In the genomic region with DNA sequence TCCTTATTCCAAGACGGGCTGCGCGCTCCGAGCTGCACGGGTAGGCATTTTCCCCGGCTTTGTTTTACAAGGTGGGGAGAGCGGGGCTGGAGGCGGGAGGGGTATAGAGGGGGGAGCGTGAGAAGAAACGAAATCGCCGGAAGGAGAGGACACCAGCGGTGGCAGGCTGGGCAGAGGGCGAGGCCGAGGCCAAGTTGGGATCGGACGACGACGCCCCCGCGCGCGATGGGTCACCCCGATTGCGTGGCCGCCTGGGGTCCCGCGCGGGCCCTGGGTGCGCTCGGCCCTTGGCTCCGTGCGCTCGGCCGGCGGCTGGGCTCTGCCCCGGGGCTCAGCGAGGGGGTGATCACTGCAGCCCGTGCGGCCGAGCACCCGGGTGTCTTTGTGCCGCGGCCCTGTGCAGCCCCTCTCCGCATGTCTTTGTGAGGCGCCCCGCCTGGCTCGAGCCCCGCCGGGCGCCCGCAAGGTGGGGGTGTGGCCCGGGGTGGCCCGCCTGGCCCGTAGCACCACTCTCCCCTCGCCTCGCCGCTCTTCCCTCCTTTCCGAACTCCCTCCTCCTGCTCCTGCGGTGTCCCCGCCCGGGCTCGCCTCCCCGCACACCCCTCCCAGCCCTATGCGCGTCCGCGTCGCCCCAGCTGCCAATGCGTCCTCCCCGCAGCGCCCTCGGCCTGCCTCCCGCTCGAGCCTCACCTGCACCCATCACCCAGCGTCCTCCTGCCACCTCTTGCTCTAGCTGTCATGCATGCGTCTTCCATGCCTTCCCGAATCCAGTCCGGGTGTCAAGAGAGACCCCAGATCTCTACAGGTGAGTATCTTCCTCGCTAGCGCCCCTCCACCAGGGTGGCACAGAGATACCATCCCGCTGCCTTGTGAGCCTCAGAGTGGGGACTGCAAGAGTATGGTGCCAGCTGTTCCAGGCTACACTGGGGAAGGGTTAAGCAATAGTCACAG, we compare ENCODE assay signal across 8 mouse cellular contexts. TPM values are rescaled to one million over a fixed set of nuclear protein-coding genes. Genes with fewer than 3 reads are reported as not detected.
DNase-seq lines count a peak whose midpoint lies in the region.

No protein-coding gene starts in this region.

- H3K27me3 ChIP-seq in forebrain, embryonic 10.5 days (ENCODE audit: poor library complexity, severe bottlenecking): peaks cover 50% of the 10 kb centered on the region

- WGBS in forebrain, embryonic 10.5 days: under 1% methylated on average over 80 of the region's 82 CpGs

- H3K9me3 ChIP-seq in forebrain, embryonic 10.5 days: no peaks in the 10 kb centered on the region

- H3K27ac ChIP-seq in forebrain, embryonic 10.5 days: peak overlapping the region; percentile 89

- DNase-seq in ES-CJ7 (ENCODE audit: low read depth, low spot score): peak; percentile 17
- DNase-seq in adrenal gland, postnatal 14 days: peak; percentile 64
- peak; percentile 48 for DNase-seq in forebrain, embryonic 10.5 days (ENCODE audit: extremely low spot score, low spot score)
- DNase-seq in heart, postnatal 10 days: peak; percentile 26 to 36
- peak; percentile 47 to 51 for DNase-seq in layer of hippocampus, postnatal 36 days
- DNase-seq in lung, postnatal 14 days: peak; percentile 19
- DNase-seq in right cerebral cortex, postnatal 25 days: peak; percentile 70
- no peak for DNase-seq in T-cell, adult 2 months (ENCODE audit: low spot score)

- peak overlapping the region; percentile 75 for H3K4me3 ChIP-seq in forebrain, embryonic 10.5 days

- intact Hi-C loops in heart, postnatal 10 days (cut with DNase I): loop anchor here (10.0 kb wide), 1 partner anchor 319 kb away; no protein-coding TSS in a partner anchor

- H3K4me1 ChIP-seq in forebrain, embryonic 10.5 days: peaks cover 27% of the 10 kb centered on the region

- H3K36me3 ChIP-seq in forebrain, embryonic 10.5 days (replicated peaks): no peaks in the 10 kb centered on the region

RNA-seq across cellular contexts. Expression of gene Kcnk2, which starts 58.5 kb away (rescaled TPM):
- 21.2 and 21.7 TPM in 2 replicates for total RNA-seq in adrenal gland, postnatal 14 days (2021)
- polyA plus RNA-seq in forebrain, embryonic 10.5 days (2016; fragmentation: Nextera tagmentation; extraction: Ambion mirVana): 3.1 and 3.7 TPM in 2 replicates
- total RNA-seq in heart, postnatal 10 days (2021): 1 to 10 TPM; 4.5 to 7.1 TPM
- 10 to 100 TPM; 38.2 to 43.4 TPM for total RNA-seq in layer of hippocampus, postnatal 36 days (2021)
